Mouse (Mus musculus) midbrain, embryonic 11.5 days (tissue): ENCODE results near the gene Gm20708. TPM values are rescaled to one million over a fixed set of nuclear protein-coding genes. Genes with fewer than 3 reads are reported as not detected.

Experiments used
- ATAC-seq: fragments of 200-750 bp; cut with Nextera tagmentation; 2 replicates; pipeline ENCODE4 v1.8.0; 2017; ENCODE audit warnings: moderate TSS enrichment, moderate library complexity; ENCODE audit not compliant: low FRiP score
- DNase-seq: peaks from one replicate; pipeline ENCODE4 v3.0.0; 2015; ENCODE audit warnings: low spot score; ENCODE audit errors: missing footprints
- H3K27ac ChIP-seq: fragments of 300-500 bp; sonication (generic); 2 replicates; pipeline ENCODE4 v1.5.1; 2014; ENCODE audit warnings: low read depth, low read length
- H3K27me3 ChIP-seq: fragments of 300-500 bp; sonication (generic); 2 replicates; pipeline ENCODE4 v1.6.1; 2014; ENCODE audit warnings: mild to moderate bottlenecking, low read length, moderate library complexity, mixed read lengths; ENCODE audit not compliant: control insufficient read depth, insufficient read depth
- H3K36me3 ChIP-seq: fragments of 300-500 bp; sonication (generic); 2 replicates; pipeline ENCODE4 v1.6.1; 2014; ENCODE audit warnings: mild to moderate bottlenecking, low read length, moderate library complexity, mixed read lengths; ENCODE audit not compliant: control insufficient read depth, insufficient read depth
- H3K4me1 ChIP-seq: fragments of 300-500 bp; sonication (generic); 2 replicates; pipeline ENCODE4 v1.6.1; 2014; ENCODE audit warnings: low read length; ENCODE audit not compliant: control insufficient read depth, insufficient read depth
- H3K4me2 ChIP-seq: fragments of 300-500 bp; sonication (generic); 2 replicates; pipeline ENCODE4 v1.6.1; 2014; ENCODE audit warnings: mild to moderate bottlenecking, moderate library complexity
- H3K4me3 ChIP-seq: fragments of 300-500 bp; sonication (generic); 2 replicates; pipeline ENCODE4 v1.5.1; 2014; ENCODE audit warnings: low read depth, low read length
- H3K9ac ChIP-seq: fragments of 300-500 bp; sonication (generic); 2 replicates; pipeline ENCODE4 v1.6.1; 2014; ENCODE audit warnings: low read length
- H3K9me3 ChIP-seq: fragments of 300-500 bp; sonication (generic); 2 replicates; pipeline ENCODE4 v1.6.1; 2016; ENCODE audit warnings: low read length; ENCODE audit not compliant: control insufficient read depth
- WGBS: fragments of 180-500 bp; shearing (Covaris S2); extraction: QIAGEN DNeasy Blood & Tissue Kit; methylation state at CpG from one replicate; pipeline ENCODE4 v1.1.7; 2014; 5-methylcytosine and 5-hydroxymethylcytosine counted together
- polyA plus RNA-seq: library from polyadenylated mRNA; unstranded; fragments of >200 nt; fragmentation: Nextera tagmentation; extraction: Ambion mirVana; gene quantifications from 2 replicates; pipeline ENCODE4 v1.2.1, GENCODE M21; 2014

The Gm20708 gene
- polyA plus RNA-seq = 0.15 and 0.20 TPM in 2 replicates

DNA sequence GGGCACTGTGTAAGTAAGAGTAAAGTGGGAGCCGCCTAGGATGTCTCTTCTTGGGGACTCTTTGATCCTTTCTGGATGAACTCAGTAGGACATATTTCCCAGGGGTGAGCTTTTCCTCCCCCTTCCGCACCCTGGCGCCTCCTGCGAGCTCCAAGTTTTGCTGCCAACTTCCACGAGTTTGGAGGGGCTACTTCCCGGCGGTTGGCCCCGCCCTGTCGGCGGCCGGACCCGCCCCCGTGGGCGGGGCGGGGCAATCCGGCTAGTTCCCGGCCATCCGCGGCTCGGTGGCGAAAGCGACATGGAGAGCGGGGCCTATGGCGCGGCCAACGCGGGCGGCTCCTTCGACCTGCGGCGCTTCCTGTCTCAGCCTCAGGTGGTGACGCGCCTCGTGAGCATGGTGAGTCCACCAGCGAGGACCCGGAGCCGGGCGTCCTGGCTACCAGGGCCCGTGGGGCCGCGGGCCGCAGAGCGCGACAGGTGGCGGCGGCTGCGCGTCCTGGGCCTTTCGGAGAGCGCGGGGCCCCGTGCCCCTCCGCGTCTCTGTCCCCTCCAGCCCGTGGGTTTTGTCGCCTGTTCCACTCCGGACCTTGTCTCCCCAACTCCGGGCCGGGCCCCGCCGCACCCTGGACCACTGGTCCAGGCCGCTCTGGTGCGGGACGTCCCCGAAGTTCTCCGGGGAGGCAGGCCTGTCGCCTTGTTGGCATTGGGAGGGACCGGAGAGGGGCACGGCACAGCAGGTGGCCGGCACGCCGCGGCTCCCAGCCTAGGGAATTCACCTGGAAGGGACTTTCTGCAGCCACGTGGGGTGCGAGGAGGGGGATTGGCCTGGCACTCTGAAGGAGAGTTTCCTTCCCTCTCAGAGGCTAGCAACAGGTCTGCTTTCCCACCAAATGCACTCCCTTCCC, at the start of gene Gm20708, which contains the start of gene Syngr2:
Gene Gm20708, plus strand, starts transcription at position 262 of the 905 bp plus-strand sequence.
Gene Syngr2, plus strand, starts transcription at position 262 of the 905 bp plus-strand sequence.
- ATAC-seq = peak; percentile 80
- Histone ChIP-seq H3K36me3 (peaks cover 4% of the 10 kb centered on the region; the same call in 1 of the 2 replicates), H3K9me3 (no peaks in the 10 kb centered on the region), H3K4me2 (peak within 1 kb of the TSS; percentile 100), H3K27ac (no peak within 1 kb of the TSS), H3K4me3 (peak within 1 kb of the TSS; percentile 82), H3K4me1 (peaks cover 15% of the 10 kb centered on the region), H3K27me3 (no peaks in the 10 kb centered on the region), H3K9ac (peak within 1 kb of the TSS; percentile 75)
- DNase-seq = peak; percentile 99
- under 1% methylated on average over 72 of the region's 75 CpGs for WGBS

- Histone ChIP-seq H3K4me1 (no peaks in the 10 kb centered on the region), H3K9ac (no peak overlapping the region), H3K27me3 (no peaks in the 10 kb centered on the region), H3K4me3 (no peak overlapping the region), H3K9me3 (no peaks in the 10 kb centered on the region), H3K27ac (no peak overlapping the region), H3K36me3 (peaks cover 36% of the 10 kb centered on the region), H3K4me2 (no peak overlapping the region)
- 93% methylated on average over 26 of the region's 26 CpGs for whole genome bisulfite sequencing
- ATAC-seq (no peak), DNase-seq (no peak)
Measured at GRCm38 (mm10) chr11:117760374-117761119, 48.9 kb upstream of the Gm20708 start.

- Histone ChIP-seq H3K9me3 (no peaks in the 10 kb centered on the region), H3K27ac (no peak overlapping the region), H3K36me3 (peaks cover 27% of the 10 kb centered on the region), H3K9ac (no peak overlapping the region), H3K4me1 (no peaks in the 10 kb centered on the region), H3K27me3 (no peaks in the 10 kb centered on the region), H3K4me3 (no peak overlapping the region), H3K4me2 (no peak overlapping the region)
- ATAC-seq = no peak
- no peak for DNase-seq
- 91% methylated on average over 13 of the region's 13 CpGs for WGBS
Measured at GRCm38 (mm10) chr11:117761801-117762200, 47.7 kb upstream of the Gm20708 start.

GRCm38 (mm10) chr11:117762246-117762645, 47.2 kb upstream of the Gm20708 start:
- Histone ChIP-seq H3K4me3 (no peak overlapping the region), H3K27ac (no peak overlapping the region), H3K9ac (no peak overlapping the region), H3K36me3 (peaks cover 27% of the 10 kb centered on the region), H3K9me3 (no peaks in the 10 kb centered on the region), H3K27me3 (no peaks in the 10 kb centered on the region), H3K4me1 (no peaks in the 10 kb centered on the region), H3K4me2 (no peak overlapping the region)
- ATAC-seq (no peak), DNase-seq (no peak)
- 91% methylated on average over 12 of the region's 12 CpGs for WGBS

GRCm38 (mm10) chr11:117764319-117764718, 45.1 kb upstream of the Gm20708 start:
- DNase-seq (no peak), ATAC-seq (no peak)
- no peak overlapping the region for H3K4me3 ChIP-seq
- H3K9me3 ChIP-seq = no peaks in the 10 kb centered on the region
- no peaks in the 10 kb centered on the region for H3K4me1 ChIP-seq
- WGBS = 92% methylated on average over 9 of the region's 9 CpGs
- H3K27me3 ChIP-seq = no peaks in the 10 kb centered on the region
- H3K4me2 ChIP-seq = no peak overlapping the region
- H3K27ac ChIP-seq = no peak overlapping the region
- H3K9ac ChIP-seq = no peak overlapping the region
- peaks cover 18% of the 10 kb centered on the region for H3K36me3 ChIP-seq

DNA sequence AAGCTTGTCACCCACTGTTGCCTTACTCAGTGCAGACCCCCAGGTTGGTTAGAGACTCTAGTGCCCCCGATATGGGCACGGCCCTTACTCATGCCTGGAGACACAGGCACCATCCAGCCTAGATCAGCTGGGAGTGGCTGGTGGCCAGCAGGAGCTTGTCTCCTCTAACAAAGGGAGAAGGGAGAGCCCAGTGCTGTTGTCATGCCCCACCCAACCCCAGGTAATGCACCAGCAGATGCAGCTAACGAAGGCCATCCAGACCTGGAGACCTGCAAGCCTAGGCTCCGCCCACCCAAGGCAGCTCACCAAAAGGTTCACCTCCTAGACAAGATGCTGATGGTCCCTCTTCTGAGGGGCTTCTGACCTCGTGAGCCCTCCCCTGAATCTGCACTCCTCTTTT, 44.1 kb upstream of the Gm20708 start:
- Histone ChIP-seq H3K4me1 (no peaks in the 10 kb centered on the region), H3K9me3 (no peaks in the 10 kb centered on the region), H3K4me2 (no peak overlapping the region), H3K27ac (no peak overlapping the region), H3K27me3 (no peaks in the 10 kb centered on the region), H3K36me3 (peaks cover 10% of the 10 kb centered on the region), H3K9ac (no peak overlapping the region), H3K4me3 (no peak overlapping the region)
- no peak for ATAC-seq
- WGBS = 92% methylated on average over 5 of the region's 5 CpGs
- no peak for DNase-seq

- Histone ChIP-seq H3K9me3 (no peaks in the 10 kb centered on the region), H3K9ac (no peak overlapping the region), H3K4me3 (no peak overlapping the region), H3K27me3 (no peaks in the 10 kb centered on the region), H3K27ac (no peak overlapping the region), H3K36me3 (peaks cover 4% of the 10 kb centered on the region; the same call in 1 of the 2 replicates), H3K4me2 (no peak overlapping the region), H3K4me1 (no peaks in the 10 kb centered on the region)
- DNase-seq (no peak), ATAC-seq (no peak)
- WGBS = 94% methylated on average over 3 of the region's 3 CpGs
Measured at GRCm38 (mm10) chr11:117766275-117766674, 43.2 kb upstream of the Gm20708 start.

- Histone ChIP-seq H3K36me3 (peaks cover 5% of the 10 kb centered on the region; the same call in 1 of the 2 replicates), H3K4me2 (no peak overlapping the region), H3K27ac (no peak overlapping the region), H3K4me1 (no peaks in the 10 kb centered on the region), H3K9me3 (no peaks in the 10 kb centered on the region), H3K27me3 (no peaks in the 10 kb centered on the region), H3K9ac (no peak overlapping the region), H3K4me3 (no peak overlapping the region)
- ATAC-seq (no peak), DNase-seq (no peak)
- 87% methylated on average over 20 of the region's 20 CpGs for WGBS
Measured at GRCm38 (mm10) chr11:117768725-117769682, 40.5 kb upstream of the Gm20708 start.
